Mouse (Mus musculus) c-Kit-positive CD71-positive TER-119-negative erythroid progenitor cells, embryonic 14.5 days (primary cell): ENCODE measurements around the gene Lpcat2.
A peak's percentile ranks its signal among the peaks of the same experiment; 100 is the strongest.

ENCODE experiments used
- DNase-seq: peaks from one replicate; pipeline ENCODE4 v3.0.0-alpha.2; 2013; ENCODE audit warnings: low read depth

Gene Lpcat2

GRCm38 (mm10) chr8:92855171-92855894 lies at the start of gene Lpcat2:
Lpcat2 (plus strand) TSS chr8:92855339.
- peak; percentile 35 for DNase-seq

- no peak for DNase-seq
Measured at GRCm38 (mm10) chr8:92812773-92813172, 42.4 kb upstream of the Lpcat2 start.

GRCm38 (mm10) chr8:92815661-92816060 lies 39.5 kb upstream of the Lpcat2 start:
- DNase-seq, result no peak

GRCm38 (mm10) chr8:92817928-92818818 lies 37.0 kb upstream of the Lpcat2 start:
- DNase-seq, result peak; percentile 34

- no peak for DNase-seq
Measured at GRCm38 (mm10) chr8:92821151-92821550, 34.0 kb upstream of the Lpcat2 start.

- DNase-seq, result no peak
Measured at GRCm38 (mm10) chr8:92822386-92822785, 32.8 kb upstream of the Lpcat2 start.

GRCm38 (mm10) chr8:92825991-92826390 lies 29.1 kb upstream of the Lpcat2 start:
- DNase-seq, result no peak

GRCm38 (mm10) chr8:92827243-92828034 lies 27.7 kb upstream of the Lpcat2 start, which contains the start of gene Mmp2:
Mmp2 (plus strand) TSS chr8:92827291.
- DNase-seq, result no peak

GRCm38 (mm10) chr8:92828251-92828743 lies 26.8 kb upstream of the Lpcat2 start:
- no peak for DNase-seq

- DNase-seq, result no peak
Measured at GRCm38 (mm10) chr8:92834065-92834731, 20.9 kb upstream of the Lpcat2 start.

GRCm38 (mm10) chr8:92834786-92835500 lies 20.2 kb upstream of the Lpcat2 start:
- no peak for DNase-seq

GRCm38 (mm10) chr8:92835901-92836300 lies 19.2 kb upstream of the Lpcat2 start:
- DNase-seq, result no peak

GRCm38 (mm10) chr8:92838616-92839015 lies 16.5 kb upstream of the Lpcat2 start:
- DNase-seq, result no peak

- no peak for DNase-seq
Measured at GRCm38 (mm10) chr8:92839161-92839560, 16.0 kb upstream of the Lpcat2 start.

- DNase-seq, result no peak
Measured at GRCm38 (mm10) chr8:92839876-92840275, 15.3 kb upstream of the Lpcat2 start.

GRCm38 (mm10) chr8:92846684-92847083 lies 8.5 kb upstream of the Lpcat2 start:
- no peak for DNase-seq

GRCm38 (mm10) chr8:92847299-92847698 lies 7.8 kb upstream of the Lpcat2 start:
- DNase-seq, result no peak

- no peak for DNase-seq
Measured at GRCm38 (mm10) chr8:92849261-92849660, 5.9 kb upstream of the Lpcat2 start.

- DNase-seq, result no peak
Measured at GRCm38 (mm10) chr8:92850239-92850638, 4.9 kb upstream of the Lpcat2 start.

- no peak for DNase-seq
Measured at GRCm38 (mm10) chr8:92851381-92851780, 3.8 kb upstream of the Lpcat2 start.
